7 mouse cellular contexts compared by ENCODE assay signal in the genomic region with DNA sequence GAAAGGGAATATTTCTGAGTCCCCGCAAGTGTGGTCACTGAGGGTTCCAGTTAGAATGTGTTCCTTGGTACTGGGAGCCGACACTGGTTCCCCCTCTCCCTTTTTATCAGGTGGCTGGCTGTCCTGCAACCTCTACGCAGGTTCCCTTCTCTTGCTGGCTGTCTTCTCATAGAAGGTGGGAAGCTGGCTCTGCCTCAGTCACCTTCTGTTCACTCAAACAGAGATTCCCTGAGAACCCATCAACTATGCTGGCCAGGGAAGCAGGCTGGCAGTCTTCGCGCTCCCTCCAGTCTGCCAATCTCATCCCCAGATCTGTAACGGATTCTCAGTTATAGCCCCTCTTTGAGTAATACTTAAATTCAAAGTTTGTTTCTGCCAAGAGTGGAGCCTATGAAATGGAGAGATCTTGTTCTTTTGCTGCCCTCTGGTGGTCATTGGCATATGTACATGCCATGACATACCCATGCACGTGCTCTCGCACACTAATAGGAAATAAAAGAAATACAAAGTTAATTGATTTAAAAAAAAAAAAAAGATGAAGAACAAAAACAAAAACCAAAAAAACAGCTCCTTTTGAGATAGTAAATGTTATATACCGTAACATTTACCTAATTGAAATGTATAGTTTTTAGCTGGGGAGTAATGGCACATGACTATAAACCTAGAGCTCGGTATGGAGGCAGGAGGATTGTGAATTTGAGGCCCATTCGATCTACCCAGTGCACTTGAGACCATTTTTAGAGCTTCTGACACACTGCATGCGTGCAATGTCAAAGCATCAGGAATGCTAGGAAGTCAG. TPM values are rescaled to one million over a fixed set of nuclear protein-coding genes. Genes with fewer than 3 reads are reported as not detected.
DNase-seq lines count a peak whose midpoint lies in the region; ATAC-seq lines count a peak whose summit lies in the region.

No protein-coding gene starts in this region.

- DNase-seq in adipocyte (ENCODE audit: low spot score) = peak; percentile 91
- peak; percentile 72 to 87 for DNase-seq in cerebellum, postnatal 36 days
- peak; percentile 85 for DNase-seq in gastrocnemius, adult 18-20 months (ENCODE audit: low spot score)
- DNase-seq in left cerebral cortex, postnatal 14 days (ENCODE audit: low spot score in 2 of 2) = peak; percentile 89 to 91
- DNase-seq in spleen, adult 12 weeks (ENCODE audit: low spot score) = peak; percentile 43

- intact Hi-C loops in left cerebral cortex, postnatal 14 days (cut with DNase I) = loop anchor here (1.0 kb wide), 1 partner anchor 69 kb away; no protein-coding TSS in a partner anchor

- H3K27me3 ChIP-seq in intestine, embryonic 15.5 days (replicated peaks) = no peaks in the 10 kb centered on the region
- no peaks in the 10 kb centered on the region for H3K27me3 ChIP-seq in midbrain, embryonic 12.5 days

- no peak overlapping the region for H3K4me2 ChIP-seq in intestine, embryonic 15.5 days (replicated peaks)
- H3K4me2 ChIP-seq in midbrain, embryonic 12.5 days (replicated peaks) = no peak overlapping the region

- H3K4me3 ChIP-seq in intestine, embryonic 15.5 days (replicated peaks) = no peak overlapping the region
- H3K4me3 ChIP-seq in midbrain, embryonic 12.5 days = no peak overlapping the region

- no peak overlapping the region for H3K9ac ChIP-seq in intestine, embryonic 15.5 days
- H3K9ac ChIP-seq in midbrain, embryonic 12.5 days (replicated peaks) = no peak overlapping the region

- H3K9me3 ChIP-seq in intestine, embryonic 15.5 days = no peaks in the 10 kb centered on the region
- no peaks in the 10 kb centered on the region for H3K9me3 ChIP-seq in midbrain, embryonic 12.5 days

- no peak overlapping the region for H3K27ac ChIP-seq in intestine, embryonic 15.5 days
- H3K27ac ChIP-seq in midbrain, embryonic 12.5 days (replicated peaks) = no peak overlapping the region

- ATAC-seq in intestine, embryonic 15.5 days = peak; percentile 80
- ATAC-seq in midbrain, embryonic 12.5 days (ENCODE audit: low FRiP score, low read depth) = peak; percentile 74

- no peaks in the 10 kb centered on the region for H3K36me3 ChIP-seq in intestine, embryonic 15.5 days
- H3K36me3 ChIP-seq in midbrain, embryonic 12.5 days = no peaks in the 10 kb centered on the region

- WGBS in intestine, embryonic 15.5 days = 38% methylated on average over 12 of the region's 12 CpGs
- WGBS in midbrain, embryonic 12.5 days = 39% methylated on average over 12 of the region's 12 CpGs

- H3K4me1 ChIP-seq in intestine, embryonic 15.5 days (replicated peaks) = peaks cover 11% of the 10 kb centered on the region; the same call in 1 of the 2 replicates
- peaks cover 7% of the 10 kb centered on the region for H3K4me1 ChIP-seq in midbrain, embryonic 12.5 days

RNA-seq across cellular contexts. Expression of gene Cxcl10, which starts 33.1 kb away (rescaled TPM):
- under 1 TPM in 1 of 2 experiments, not detected in 1; 0.47 TPM for total RNA-seq in gastrocnemius, adult 18-20 months (2021)
- polyA plus RNA-seq in intestine, embryonic 15.5 days (2015; fragmentation: Nextera tagmentation; extraction: Ambion mirVana) = 1.9 and 2.4 TPM in 2 replicates
- total RNA-seq in left cerebral cortex, postnatal 14 days (2021) = not detected
- polyA plus RNA-seq in midbrain, embryonic 12.5 days (2016; fragmentation: Nextera tagmentation; extraction: Ambion mirVana) = 0.55 TPM in 1 of 2 replicates, not detected in the other

RNA-seq across cellular contexts. Expression of gene Art3, which starts 50.1 kb away (rescaled TPM):
- 100 to 1,000 TPM; 378 to 469 TPM for total RNA-seq in gastrocnemius, adult 18-20 months (2021)
- polyA plus RNA-seq in intestine, embryonic 15.5 days (2015; fragmentation: Nextera tagmentation; extraction: Ambion mirVana) = 3.7 and 4.0 TPM in 2 replicates
- 10 to 100 TPM; 10.2 to 11.8 TPM for total RNA-seq in left cerebral cortex, postnatal 14 days (2021)
- 2.6 TPM in 2 replicates for polyA plus RNA-seq in midbrain, embryonic 12.5 days (2016; fragmentation: Nextera tagmentation; extraction: Ambion mirVana)

RNA-seq across cellular contexts. Expression of gene Nup54, which starts 53.3 kb away (rescaled TPM):
- 10 to 100 TPM; 11.5 to 12.0 TPM for total RNA-seq in gastrocnemius, adult 18-20 months (2021)
- polyA plus RNA-seq in intestine, embryonic 15.5 days (2015; fragmentation: Nextera tagmentation; extraction: Ambion mirVana) = 51.1 and 55.5 TPM in 2 replicates
- 10 to 100 TPM; 25.6 to 29.5 TPM for total RNA-seq in left cerebral cortex, postnatal 14 days (2021)
- polyA plus RNA-seq in midbrain, embryonic 12.5 days (2016; fragmentation: Nextera tagmentation; extraction: Ambion mirVana) = 53.1 and 63.0 TPM in 2 replicates

RNA-seq across cellular contexts. Expression of gene Cxcl9, which starts 53.9 kb away (rescaled TPM):
- under 1 TPM; 0.30 to 0.36 TPM for total RNA-seq in gastrocnemius, adult 18-20 months (2021)
- polyA plus RNA-seq in intestine, embryonic 15.5 days (2015; fragmentation: Nextera tagmentation; extraction: Ambion mirVana) = 0.20 TPM in 1 of 2 replicates, not detected in the other
- not detected for total RNA-seq in left cerebral cortex, postnatal 14 days (2021)
- polyA plus RNA-seq in midbrain, embryonic 12.5 days (2016; fragmentation: Nextera tagmentation; extraction: Ambion mirVana) = not detected in 2 replicates

Comparison
In these comparisons a context has a peak if more than half of its experiments do, and no peak if none do; other contexts are left out.
1. RNA of gene Art3, which starts 50.1 kb away (total RNA-seq): 378 to 469 TPM in gastrocnemius, adult 18-20 months; 10.2 to 11.8 TPM in left cerebral cortex, postnatal 14 days; every median in the first group is over 10 times any median in the second.
2. Peak in every context shown above with its lines, with median percentiles within 50 percentile points of each other: DNase-seq.